Mouse (Mus musculus) kidney, adult 8-10 months (tissue): ENCODE results near the gene Dyrk2.

Experiments used
- DNase-seq, 2 experiments: peaks; one replicate each; pipeline ENCODE4 v3.0.0; 2022

The Dyrk2 gene

GRCm38 (mm10) chr10:118870201-118870980, at the start of gene Dyrk2:
Gene Dyrk2 (minus strand): TSS chr10:118870209.
- peak; percentile 31 to 40 for DNase-seq

GRCm38 (mm10) chr10:118902625-118903024, 32.6 kb upstream of the Dyrk2 start:
- no peak for DNase-seq

- no peak for DNase-seq
Observed at GRCm38 (mm10) chr10:118893645-118894044, 23.6 kb upstream of the Dyrk2 start.

- DNase-seq: no peak
Observed at GRCm38 (mm10) chr10:118884126-118884525, 14.1 kb upstream of the Dyrk2 start.

GRCm38 (mm10) chr10:118883317-118883716, 13.3 kb upstream of the Dyrk2 start:
- DNase-seq: no peak

- no peak for DNase-seq
Observed at GRCm38 (mm10) chr10:118882258-118882885, 12.4 kb upstream of the Dyrk2 start.

GRCm38 (mm10) chr10:118880776-118881175, 10.8 kb upstream of the Dyrk2 start:
- DNase-seq: no peak

GRCm38 (mm10) chr10:118872196-118872595, 2.2 kb upstream of the Dyrk2 start:
- DNase-seq: no peak

GRCm38 (mm10) chr10:118869591-118870001, 413 bp downstream of the Dyrk2 start:
- peak; percentile 79 to 85 for DNase-seq

GRCm38 (mm10) chr10:118868601-118869590, 1.1 kb downstream of the Dyrk2 start:
- peak; percentile 67 to 68 for DNase-seq

- peak; percentile 31 for DNase-seq
Observed at GRCm38 (mm10) chr10:118867896-118868600, 2.0 kb downstream of the Dyrk2 start.

GRCm38 (mm10) chr10:118867304-118867895, 2.6 kb downstream of the Dyrk2 start:
- DNase-seq: peak; percentile 67 to 72

GRCm38 (mm10) chr10:118864976-118865375, 5.0 kb downstream of the Dyrk2 start:
- peak in 1 of 2 experiments; percentile 47 for DNase-seq

- DNase-seq: peak; percentile 61 to 64
Observed at GRCm38 (mm10) chr10:118863611-118864010, 6.4 kb downstream of the Dyrk2 start.

GRCm38 (mm10) chr10:118862233-118862632, 7.8 kb downstream of the Dyrk2 start:
- no peak for DNase-seq

GRCm38 (mm10) chr10:118861234-118862025, 8.6 kb downstream of the Dyrk2 start:
- DNase-seq: no peak

GRCm38 (mm10) chr10:118859655-118860054, 10.4 kb downstream of the Dyrk2 start:
- no peak for DNase-seq

GRCm38 (mm10) chr10:118854641-118855040, 15.4 kb downstream of the Dyrk2 start:
- no peak for DNase-seq

- no peak for DNase-seq
Observed at GRCm38 (mm10) chr10:118852554-118852953, 17.5 kb downstream of the Dyrk2 start.

GRCm38 (mm10) chr10:118848501-118848900, 21.5 kb downstream of the Dyrk2 start:
- no peak for DNase-seq

- DNase-seq: no peak
Observed at GRCm38 (mm10) chr10:118846991-118847545, 22.9 kb downstream of the Dyrk2 start.
